Mouse (Mus musculus): ENCODE measurements around the gene Ppp1r1a.

Ppp1r1a gene

DNA sequence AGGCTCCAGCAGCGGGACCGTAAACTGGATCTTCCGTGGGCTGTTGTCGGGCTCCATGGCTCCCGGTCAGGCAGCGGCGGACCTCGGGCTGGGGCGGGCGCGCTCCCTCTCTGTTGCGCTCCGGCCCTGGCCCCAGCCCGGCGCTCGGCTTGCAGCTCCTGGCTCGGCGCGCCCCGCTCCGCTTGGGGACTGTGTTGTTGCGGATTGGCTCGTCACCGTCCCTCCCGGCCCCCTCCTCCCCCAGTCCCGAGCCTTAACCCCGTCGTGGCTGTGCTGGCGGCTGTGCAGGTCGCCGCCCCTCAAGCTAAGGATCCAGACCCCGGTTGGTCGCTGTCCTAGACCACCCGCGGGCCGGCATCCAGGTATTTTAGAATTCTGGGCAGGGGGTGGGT lies at the start of gene Ppp1r1a:
TSS of gene Ppp1r1a (minus strand) at position 182 of the 392 bp plus-strand sequence.
- peak; percentile 63 to 72 for DNase-seq (ENCODE audit: low spot score in 2 of 2)

DNA sequence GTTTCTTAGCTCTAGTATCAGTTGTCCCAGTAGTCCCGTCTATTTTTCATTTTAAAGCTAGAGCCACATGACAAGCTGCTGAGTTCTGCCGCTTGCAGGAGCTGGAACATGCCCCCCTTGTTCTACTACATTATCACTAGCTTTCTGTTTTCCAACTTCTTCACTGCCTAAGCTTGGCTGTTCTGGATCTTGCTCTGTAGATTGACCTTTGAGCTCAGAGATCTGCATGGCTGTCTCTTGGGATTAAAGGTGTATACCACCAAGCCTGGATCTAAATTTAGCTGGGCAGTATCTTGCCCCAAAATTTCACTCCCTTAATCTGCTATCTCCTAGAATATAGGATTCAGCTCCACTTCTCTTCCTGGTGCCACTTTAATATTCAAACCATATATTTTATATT lies 48.1 kb upstream of the Ppp1r1a start:
- no peak for DNase-seq (ENCODE audit: low spot score in 2 of 2)

DNA sequence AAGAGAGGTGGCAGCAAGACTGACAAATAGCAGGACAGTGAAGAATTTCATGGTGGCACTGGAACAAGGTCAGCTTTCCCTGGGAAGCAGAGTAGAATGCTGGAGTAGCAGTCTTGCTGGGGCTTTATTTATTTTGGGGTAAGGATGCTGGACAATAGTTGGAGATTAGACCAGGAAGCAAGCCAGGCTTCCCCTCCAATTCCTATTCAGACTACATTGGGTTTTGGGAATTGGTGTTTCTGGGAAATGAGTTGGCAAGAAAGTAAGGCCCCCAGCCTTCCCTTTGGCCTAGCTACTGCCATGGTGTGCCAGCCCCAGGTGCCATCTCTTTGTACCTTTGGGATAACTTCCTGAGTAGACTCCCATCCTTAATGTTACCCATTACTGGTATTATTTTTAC lies 27.2 kb upstream of the Ppp1r1a start, which contains the start of gene Glycam1:
TSS of gene Glycam1 (minus strand) at position 101 of the 400 bp plus-strand sequence.
- no peak for DNase-seq (ENCODE audit: low spot score in 2 of 2)

DNA sequence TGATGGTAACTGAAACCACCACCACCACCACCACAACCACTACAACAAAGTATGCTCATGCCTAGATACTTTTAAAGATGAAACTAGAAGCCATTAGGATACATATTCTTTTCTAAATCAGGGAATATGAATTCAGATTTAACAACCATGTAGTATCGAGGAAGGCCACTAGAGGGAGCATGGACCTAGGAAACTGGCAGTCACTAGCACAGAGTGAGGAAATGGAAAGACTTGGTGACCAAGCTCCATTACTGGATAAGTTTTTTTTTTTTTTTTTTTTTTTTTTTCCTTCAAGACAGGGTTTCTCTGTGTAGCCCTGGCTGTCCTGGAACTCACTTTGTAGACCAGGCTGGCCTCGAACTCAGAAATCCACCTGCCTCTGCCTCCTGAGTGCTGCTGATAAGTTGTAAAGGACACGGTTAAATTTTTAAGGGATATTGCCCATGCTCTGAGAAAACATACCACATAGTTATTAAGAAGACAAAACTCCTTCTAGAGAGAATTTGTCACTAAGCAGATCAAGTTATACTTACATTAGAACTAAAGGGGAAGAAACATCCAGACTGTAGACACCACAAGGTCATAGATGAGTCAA lies 14.4 kb upstream of the Ppp1r1a start:
- no peak for DNase-seq (ENCODE audit: low spot score in 2 of 2)

DNA sequence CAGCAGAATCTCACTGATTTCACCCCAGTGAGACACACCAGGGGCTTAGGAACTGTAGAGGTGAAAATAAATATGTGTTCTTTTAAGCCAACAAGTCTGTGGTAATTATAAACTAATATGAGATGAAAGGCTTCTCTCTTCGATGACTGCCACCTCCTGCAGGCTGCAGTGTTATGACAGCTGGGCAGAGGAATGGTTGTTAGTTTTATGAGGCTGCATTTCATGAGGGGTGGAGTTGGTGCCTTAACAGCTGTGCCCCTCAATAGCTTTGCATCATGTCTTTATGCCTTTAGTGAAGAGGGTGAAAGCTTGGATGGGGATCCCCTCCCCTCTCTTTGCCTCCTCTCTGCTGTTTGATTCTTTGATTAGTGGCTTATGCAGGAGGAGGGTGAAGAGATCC lies 13.2 kb upstream of the Ppp1r1a start:
- DNase-seq (ENCODE audit: low spot score in 2 of 2) = no peak

DNA sequence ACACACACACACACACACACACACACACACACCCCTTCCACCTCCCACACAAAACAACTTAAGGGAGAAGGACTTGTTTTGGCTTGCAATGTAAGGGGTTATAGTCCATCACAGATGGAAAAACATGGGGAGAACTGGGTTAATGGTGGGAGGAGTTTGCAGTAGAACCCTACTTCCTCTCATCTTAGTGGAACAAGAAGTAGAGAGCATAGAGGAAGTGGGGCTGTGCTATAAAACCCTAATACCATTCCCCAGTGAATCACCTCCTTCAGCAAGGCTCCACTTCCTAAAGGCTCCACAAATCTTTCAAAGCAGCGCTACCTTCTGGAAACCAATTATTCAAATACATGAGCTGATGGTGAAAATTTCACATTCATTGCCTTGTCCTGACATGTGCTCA lies 11.7 kb upstream of the Ppp1r1a start:
- DNase-seq (ENCODE audit: low spot score in 2 of 2) = no peak

DNA sequence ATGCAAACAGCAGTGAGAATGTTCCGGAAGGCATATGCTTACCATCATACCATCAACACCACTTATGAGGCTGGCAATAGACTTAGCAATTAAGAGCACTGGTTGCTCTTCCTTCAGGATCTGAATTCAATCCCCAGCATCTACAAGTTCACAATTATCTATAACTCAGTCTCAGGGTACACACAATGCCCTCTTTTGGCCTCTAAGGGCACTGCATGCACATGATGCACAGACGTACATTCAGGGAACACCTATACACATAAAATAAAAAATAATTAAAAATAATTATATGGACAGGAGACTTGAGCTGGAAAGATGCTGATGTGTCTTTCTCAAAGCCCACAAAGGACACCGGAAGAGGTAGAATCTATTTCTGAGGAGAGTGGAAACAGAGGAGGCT lies 10.2 kb upstream of the Ppp1r1a start:
- DNase-seq (ENCODE audit: low spot score in 2 of 2) = no peak

DNA sequence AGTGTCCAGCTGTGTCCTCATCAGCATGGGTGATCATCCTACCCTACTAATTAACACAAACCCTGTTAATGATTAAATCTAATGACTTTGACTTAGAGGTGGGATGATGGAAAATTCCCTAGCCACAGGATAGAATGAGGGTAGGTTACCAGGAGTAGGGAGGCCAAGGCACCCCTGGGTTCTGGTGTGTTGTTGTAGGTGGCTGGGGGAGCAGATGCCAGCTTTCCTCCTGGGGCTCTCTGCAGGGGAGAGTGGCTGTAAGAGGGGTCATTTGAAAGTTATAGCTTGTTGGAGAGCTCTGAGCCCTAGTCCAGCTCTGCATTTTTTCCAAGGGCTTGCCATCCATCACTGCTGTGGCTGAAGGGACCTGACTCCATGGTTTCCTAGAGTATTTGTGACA lies 4.7 kb upstream of the Ppp1r1a start:
- no peak for DNase-seq (ENCODE audit: low spot score in 2 of 2)

DNA sequence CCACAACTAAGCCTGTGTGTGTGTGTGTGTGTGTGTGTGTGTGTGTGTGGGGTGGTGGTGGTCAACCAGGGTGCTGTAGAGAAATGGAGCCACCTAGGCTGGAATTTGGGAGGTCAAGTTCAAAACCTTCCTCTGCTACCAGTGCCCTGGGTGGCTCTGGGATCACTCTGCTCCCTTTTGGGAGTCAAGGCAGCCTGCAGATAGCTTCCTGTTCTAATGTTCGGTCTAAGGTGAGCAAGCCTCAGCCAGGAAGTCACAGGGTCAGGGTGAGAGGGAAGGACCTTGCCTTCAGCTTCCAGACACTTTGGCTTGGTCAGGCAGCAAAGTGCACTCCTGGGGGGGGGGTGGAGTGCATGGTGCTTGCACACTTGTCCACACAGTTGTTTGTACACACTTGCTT lies 2.8 kb upstream of the Ppp1r1a start:
- DNase-seq (ENCODE audit: low spot score in 2 of 2) = no peak

DNA sequence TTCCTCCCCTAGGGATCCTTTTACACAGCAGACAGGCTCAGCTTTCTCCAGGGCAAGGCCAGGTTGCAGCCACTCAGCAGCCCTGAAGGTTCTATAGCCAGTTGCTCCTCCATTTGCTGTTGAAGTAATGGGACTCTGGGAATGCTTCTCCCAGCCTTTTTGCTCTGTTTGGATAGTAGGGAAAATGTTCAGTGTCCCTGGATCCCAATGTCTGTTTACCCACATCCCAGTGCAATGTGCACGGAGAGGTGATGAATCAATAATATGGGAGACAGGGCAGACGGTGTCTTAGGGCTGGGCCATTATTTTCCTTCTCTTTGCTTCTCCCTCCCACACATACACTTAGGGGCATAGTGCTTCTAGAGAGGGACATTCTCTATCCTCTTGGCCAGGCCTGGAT lies 1.5 kb upstream of the Ppp1r1a start:
- DNase-seq (ENCODE audit: low spot score in 2 of 2) = no peak

DNA sequence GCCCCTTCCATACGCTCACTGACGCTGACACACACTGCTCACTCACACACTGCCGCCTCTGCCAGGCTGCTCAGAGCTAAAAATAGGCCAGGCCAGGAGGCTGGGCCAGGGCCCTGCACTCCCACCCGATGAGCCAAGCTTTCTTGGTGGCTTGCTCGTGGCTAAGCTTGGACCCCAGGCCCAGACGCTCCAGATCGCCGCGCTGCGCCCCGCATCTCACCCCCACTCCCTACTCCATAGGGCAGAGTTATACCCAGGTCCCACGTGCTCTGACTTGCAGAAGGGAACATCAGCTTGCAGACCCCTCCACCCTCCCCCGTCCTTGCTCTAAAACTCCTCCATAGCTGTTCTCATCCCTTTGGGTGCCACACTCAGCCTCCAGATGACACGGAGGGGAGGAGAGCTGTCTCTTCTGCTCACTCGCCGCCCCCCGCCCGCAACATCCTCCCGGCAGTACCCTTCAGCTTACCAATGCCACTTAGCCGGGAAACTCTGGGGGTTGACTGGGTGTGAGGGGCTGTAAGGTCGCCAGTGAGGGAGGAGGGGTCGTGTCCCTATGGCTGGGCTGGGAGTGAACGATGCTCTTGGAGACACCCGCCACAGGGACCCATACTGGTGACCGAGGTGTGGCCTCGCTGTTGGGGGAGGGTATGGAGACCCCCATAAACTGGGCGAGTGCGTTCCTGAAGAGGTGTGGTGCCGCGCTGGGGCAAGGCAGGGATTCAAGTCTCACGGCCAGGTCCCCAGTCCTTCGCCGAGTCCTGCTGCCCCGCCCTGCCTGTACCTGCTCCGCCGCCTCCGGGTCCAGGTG lies 587 bp downstream of the Ppp1r1a start:
- peak; percentile 67 to 75 for DNase-seq (ENCODE audit: low spot score in 2 of 2)

DNA sequence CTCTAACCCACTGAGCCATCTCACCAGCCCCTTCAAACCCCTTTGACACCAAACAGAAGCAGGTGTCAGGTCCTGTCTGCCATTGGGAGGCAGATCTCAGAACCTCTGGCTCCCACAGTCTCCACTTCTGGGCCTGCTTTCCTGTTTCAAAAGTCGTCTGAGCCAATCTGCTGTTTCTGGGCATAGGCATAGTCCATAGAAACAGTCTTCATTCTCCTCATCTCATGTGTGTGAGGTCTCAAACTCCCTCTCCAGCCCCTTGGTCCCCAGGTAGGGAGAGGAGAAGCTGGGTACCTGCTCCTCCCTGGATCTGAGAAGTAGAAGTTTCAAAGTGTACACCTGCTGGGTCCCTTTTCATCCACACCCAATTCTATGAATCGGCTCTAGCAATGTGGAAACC lies 1.3 kb downstream of the Ppp1r1a start:
- DNase-seq (ENCODE audit: low spot score in 2 of 2) = no peak

DNA sequence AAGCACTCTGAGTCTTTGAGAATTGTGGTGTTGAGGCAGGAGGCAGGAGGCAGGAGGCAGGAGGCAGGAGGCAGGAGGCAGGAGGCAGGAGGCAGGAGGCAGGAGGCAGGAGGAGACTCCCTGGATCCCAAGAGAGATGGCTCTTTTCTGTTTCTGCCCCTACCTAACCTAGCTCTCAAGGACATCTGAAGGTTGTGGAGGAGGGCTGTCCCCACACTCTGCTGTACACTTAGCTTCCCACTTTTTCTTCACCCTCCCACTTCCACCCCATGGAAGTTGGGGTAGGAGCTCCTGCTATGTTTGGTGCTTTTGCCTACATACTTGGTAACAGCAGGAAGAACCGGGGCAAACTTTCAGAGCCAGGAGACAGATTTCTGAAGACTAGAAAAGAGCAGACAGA lies 2.0 kb downstream of the Ppp1r1a start:
- DNase-seq (ENCODE audit: low spot score in 2 of 2) = no peak

DNA sequence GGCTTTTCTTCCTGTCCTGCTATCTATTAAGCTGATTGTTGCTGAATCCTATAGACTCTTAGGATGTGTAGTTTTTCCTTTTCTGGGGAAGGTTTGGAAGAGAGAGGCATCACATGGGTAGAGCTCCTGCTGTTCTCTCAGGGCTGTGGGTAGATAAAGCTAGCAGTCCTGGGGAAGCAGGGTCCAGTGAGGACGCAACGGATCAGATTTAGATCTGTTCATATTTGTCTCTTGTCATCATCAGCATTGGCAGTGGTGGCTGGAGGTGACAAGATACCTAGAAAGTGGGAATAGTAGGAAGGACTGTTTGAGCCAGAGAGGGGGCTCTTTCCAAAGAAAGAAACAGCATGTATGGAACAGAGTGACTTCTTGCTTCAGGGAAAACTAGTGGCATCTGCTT lies 2.8 kb downstream of the Ppp1r1a start:
- no peak for DNase-seq (ENCODE audit: low spot score in 2 of 2)

DNA sequence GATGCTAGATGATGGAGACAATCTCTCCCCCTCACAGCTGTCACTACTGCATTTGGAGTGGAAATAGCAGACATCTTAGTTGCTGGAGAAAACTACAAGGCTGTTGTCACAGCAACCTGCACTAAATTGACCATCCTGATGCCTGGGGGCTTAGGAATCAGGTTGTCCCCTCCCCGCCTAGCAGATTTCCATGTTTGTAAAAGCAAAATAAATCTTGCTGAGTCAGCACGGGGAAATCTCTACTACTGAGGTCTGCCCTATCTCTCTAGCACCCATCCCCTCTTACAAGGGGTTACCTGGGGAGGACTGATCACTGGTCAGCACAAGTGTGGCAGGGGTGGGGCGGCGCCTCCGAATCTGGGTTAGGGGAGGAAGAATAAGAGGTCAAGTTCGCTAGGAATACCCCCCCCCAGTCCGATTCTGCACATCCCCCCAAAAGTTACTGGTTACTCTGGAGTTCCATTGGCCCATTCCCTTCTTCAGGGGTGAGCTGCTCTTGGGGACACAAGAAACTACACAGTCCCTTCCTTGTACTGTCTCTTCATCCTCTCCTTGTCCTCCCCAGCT lies 3.7 kb downstream of the Ppp1r1a start:
- no peak for DNase-seq (ENCODE audit: low spot score in 2 of 2)

DNA sequence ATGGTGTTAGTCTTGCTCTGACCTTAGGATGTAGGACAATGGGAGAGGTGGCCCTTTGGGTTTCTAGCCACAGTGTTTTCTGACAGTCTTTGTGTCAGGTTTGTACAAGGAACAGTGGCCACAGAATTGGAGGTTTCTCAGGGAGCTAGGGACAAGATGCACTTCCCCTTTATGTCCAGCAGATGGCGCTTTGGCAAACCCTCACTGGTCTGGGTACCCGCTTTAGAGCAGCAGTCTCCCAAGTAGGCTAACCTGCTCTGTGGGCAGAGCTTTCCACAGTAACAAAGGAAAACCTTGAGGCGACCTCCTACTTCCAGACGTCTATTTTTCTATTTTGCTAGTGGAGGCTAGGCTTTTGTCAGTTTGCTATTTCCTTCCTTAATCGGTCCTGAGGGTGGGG lies 7.4 kb downstream of the Ppp1r1a start:
- DNase-seq (ENCODE audit: low spot score in 2 of 2) = peak in 1 of 2 experiments; percentile 63

DNA sequence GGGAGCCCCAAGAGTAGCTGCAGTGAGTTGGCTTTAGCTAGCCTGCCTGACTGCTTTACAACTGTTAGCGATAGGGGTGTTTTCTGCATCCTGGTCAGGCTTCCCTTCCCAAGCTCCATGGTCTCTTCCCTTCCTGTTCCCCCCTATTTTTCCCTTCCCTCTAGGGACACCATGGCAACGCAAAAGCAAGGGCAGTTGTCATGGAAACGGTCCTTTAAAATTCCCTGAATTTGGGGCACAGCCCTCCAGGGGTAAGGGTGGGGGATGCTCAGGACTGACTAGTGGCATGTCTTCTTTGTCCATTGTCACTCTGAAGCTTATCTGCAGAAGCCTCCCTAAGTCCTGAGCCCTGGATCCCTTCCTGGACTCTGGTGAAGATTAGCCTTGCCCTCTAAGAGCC lies 14.6 kb downstream of the Ppp1r1a start:
- no peak for DNase-seq (ENCODE audit: low spot score in 2 of 2)

DNA sequence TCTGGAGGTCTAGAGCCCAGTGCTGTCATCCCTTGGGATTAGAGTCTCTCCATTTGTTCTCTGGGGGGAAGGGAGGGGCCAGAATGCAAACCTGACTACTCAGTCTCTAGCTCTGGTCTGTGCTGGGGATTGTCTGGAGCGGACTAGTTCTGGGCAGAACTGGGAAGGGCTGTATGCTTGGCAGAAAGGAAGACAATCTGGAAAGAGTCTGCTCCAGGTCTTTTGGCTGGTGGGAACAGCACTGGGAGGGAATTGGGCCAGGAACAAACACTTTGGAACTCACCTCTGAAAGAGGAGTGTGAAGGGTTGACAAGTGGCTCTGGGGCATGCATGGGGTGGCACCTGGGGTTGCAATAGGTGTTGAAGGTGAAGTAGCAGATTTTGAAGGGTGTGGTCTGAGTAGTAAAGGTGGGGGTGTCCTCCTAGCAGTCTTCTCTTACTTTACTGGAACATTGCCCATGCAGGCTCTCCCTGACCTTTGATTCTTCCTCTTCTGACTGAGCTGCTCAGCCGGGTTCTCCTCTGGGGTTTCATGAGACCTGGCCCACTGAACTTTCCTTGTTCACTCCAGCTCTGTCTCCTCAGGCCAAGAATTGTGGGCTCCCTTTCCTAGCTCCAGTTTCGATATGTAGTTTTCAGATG lies 15.2 kb downstream of the Ppp1r1a start:
- no peak for DNase-seq (ENCODE audit: low spot score in 2 of 2)

DNA sequence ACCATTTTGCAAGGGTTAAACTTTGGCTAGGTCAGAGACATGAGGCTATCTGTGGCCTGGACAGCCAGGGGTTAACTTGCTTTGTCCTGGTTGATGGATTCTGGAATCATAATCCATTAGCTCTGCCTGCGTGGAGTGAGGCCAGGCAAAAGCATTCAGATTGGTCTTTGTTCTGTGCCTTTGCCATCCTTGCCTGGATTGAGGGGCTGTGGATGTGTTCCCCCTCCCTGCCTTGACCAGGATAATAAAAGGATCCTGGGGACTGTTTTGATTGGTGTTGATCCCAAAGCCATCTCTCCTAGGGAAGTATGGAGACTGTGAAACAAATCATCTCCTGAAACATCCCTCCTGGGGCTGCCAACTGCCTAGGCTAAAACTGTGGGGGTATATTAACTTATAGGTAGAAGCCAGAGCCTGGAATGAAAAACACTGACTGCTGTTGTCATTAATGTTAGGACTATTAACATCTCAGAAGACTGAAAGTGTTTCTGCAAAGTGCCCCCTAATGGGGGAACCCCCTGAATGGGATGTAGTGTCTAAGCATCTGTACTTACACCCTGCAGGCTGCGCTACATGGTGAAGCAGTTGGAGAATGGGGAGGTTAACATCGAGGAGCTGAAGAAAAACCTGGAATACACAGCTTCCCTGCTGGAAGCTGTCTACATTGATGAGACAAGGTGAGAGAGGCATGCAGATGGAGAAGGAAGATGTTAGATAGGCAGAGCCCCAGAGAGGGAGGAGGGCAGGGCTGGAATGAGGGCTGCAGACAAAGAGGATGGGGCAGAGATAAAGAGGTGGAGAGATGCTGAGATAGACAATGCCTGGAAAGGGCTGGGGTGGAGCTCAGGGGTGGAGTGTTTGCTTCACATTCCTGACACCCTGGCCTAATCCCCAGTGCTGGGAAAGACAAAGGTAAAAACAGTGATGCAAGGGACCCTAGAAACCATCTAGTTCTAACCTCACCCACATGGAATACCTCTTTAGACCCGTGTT lies 18.1 kb downstream of the Ppp1r1a start:
- DNase-seq (ENCODE audit: low spot score in 2 of 2) = no peak

DNA sequence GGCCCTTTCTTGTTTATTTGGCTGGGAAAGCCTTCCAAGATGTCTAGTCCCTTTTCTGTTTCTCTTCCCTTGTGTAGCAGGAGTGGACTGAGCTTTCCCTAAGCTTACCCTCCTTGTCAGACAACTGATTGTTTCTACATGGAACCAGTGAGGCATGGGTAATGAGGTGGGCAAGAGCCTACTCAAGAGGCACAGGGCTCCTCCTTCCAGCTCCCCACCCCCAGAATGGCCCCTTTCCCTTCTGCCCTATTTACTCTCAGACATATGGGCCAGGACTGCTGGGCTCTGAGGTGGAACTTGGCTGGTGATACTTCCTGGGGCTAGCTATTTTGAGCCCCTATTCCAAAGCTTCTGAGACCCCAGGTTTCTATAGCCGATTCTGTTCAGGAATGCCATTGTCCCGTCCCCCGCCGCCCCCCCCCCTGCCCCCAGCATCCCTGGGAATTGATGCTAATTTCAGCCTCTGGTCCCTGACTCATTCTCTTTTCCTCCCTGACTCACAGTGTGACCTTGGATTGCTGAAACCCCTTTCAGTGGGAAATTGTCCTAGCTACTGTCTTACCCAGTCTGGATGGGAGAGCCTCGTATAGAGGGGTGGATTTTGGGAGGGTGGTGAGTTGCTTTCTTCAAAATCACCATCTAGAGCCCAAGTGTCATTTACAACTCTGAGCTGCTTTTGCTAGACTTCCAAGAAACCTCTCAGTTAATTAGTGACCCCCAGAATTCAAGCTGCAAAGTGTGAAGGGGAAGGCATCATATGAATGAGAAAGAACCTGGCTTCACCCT lies 19.0 kb downstream of the Ppp1r1a start:
- DNase-seq (ENCODE audit: low spot score in 2 of 2) = no peak

DNA sequence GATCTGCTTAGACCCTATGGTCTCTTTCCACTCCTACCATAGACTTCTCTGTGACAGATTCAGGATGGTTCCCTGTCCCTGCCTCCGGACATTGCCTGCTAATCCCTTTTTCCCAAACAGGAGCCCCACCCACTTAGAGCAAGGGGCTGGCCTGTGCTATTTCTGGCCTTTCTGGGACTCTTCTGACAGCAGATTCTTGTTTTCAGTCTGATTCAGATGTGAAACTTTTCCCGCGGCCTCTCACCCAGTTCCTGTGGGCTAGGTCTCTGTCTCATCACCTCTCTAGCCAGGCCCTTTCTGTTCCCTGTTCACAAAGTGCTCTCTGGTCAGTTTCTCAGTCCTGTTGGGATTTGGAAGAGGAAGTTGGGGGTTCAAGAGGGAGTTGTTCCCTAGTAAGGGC lies 22.9 kb downstream of the Ppp1r1a start:
- DNase-seq (ENCODE audit: low spot score in 2 of 2) = no peak
